ENCODE assay signal across 16 mouse cellular contexts in genomic region chrX:82613361-82613760, GRCm38 (mm10).
A peak's percentile ranks its signal among the peaks of the same experiment; 100 is the strongest.
DNase-seq lines count a peak whose midpoint lies in the region; ATAC-seq and TF ChIP-seq lines count a peak whose summit lies in the region.
"Had no signal": no experiment of that assay in that cellular context is flagged by ENCODE, and none has a peak within 500 bp of the region (broad histone marks: within the 10 kb centered on the region; RNA-seq: fewer than 3 reads in every experiment).

No protein-coding gene starts in this region.

- ATAC-seq in intestine, postnatal 0 days: no peak
- no peak for ATAC-seq in intestine, embryonic 16.5 days
- ATAC-seq: midbrain, embryonic 13.5 days had no signal

- peak; percentile 46 for TF ChIP-seq CTCF in intestine, postnatal 0 days (IDR thresholded peaks at IDR 0.05; ENCODE audit: low read depth)

- H3K9ac ChIP-seq in intestine, postnatal 0 days (ENCODE audit: low read depth, low read length): no peak overlapping the region
- H3K9ac ChIP-seq in intestine, embryonic 16.5 days (ENCODE audit: low read depth, low read length): no peak overlapping the region
- H3K9ac ChIP-seq: limb, embryonic 12.5 days; midbrain, embryonic 13.5 days had no signal

- no peaks in the 10 kb centered on the region for H3K27me3 ChIP-seq in intestine, postnatal 0 days (replicated peaks; ENCODE audit: control insufficient read depth, insufficient read depth, low read length)
- no peaks in the 10 kb centered on the region for H3K27me3 ChIP-seq in intestine, embryonic 16.5 days (replicated peaks; ENCODE audit: control insufficient read depth, insufficient read depth, low read length)
- H3K27me3 ChIP-seq: limb, embryonic 12.5 days; midbrain, embryonic 13.5 days had no signal

- H3K4me1 ChIP-seq in intestine, postnatal 0 days (replicated peaks; ENCODE audit: control insufficient read depth, insufficient read depth, low read length): no peaks in the 10 kb centered on the region
- H3K4me1 ChIP-seq in intestine, embryonic 16.5 days (ENCODE audit: control insufficient read depth, insufficient read depth, low read length): no peaks in the 10 kb centered on the region
- H3K4me1 ChIP-seq: limb, embryonic 12.5 days; midbrain, embryonic 13.5 days had no signal

- 49% methylated on average over 2 of the region's 2 CpGs for WGBS in intestine, postnatal 0 days
- 52% methylated on average over 2 of the region's 2 CpGs for WGBS in intestine, embryonic 16.5 days

- peak; percentile 1 for DNase-seq in lung, postnatal 10 days
- no peak for DNase-seq in lung, postnatal 4 days
- DNase-seq in WW6 (ENCODE audit: low read depth, low spot score): peak; percentile 3
- DNase-seq in retina, embryonic 14.5 days (ENCODE audit: low spot score): peak; percentile 1
- no peak for DNase-seq in heart, postnatal 4 days
- DNase-seq in adrenal gland, adult 2 months: no peak
- DNase-seq: adrenal gland, postnatal 10 days; gastrocnemius, postnatal 14 days; kidney, postnatal 14 days; spleen, adult 18-20 months; thymus, adult 18-20 months had no signal

- no peak overlapping the region for H3K27ac ChIP-seq in intestine, postnatal 0 days (ENCODE audit: low read depth, low read length)
- no peak overlapping the region for H3K27ac ChIP-seq in intestine, embryonic 16.5 days (ENCODE audit: low read length)
- H3K27ac ChIP-seq: limb, embryonic 12.5 days; midbrain, embryonic 13.5 days had no signal

- H3K4me3 ChIP-seq in intestine, postnatal 0 days (ENCODE audit: low read depth, low read length): no peak overlapping the region
- H3K4me3 ChIP-seq in intestine, embryonic 16.5 days (ENCODE audit: low read length): no peak overlapping the region
- H3K4me3 ChIP-seq: limb, embryonic 12.5 days; midbrain, embryonic 13.5 days had no signal

- no peaks in the 10 kb centered on the region for H3K36me3 ChIP-seq in intestine, postnatal 0 days (ENCODE audit: control insufficient read depth, insufficient read depth)
- no peaks in the 10 kb centered on the region for H3K36me3 ChIP-seq in intestine, embryonic 16.5 days (ENCODE audit: control insufficient read depth, insufficient read depth, low read length)
- H3K36me3 ChIP-seq: G1E; limb, embryonic 12.5 days; midbrain, embryonic 13.5 days had no signal

- no peaks in the 10 kb centered on the region for H3K9me3 ChIP-seq in intestine, postnatal 0 days (ENCODE audit: control insufficient read depth)
- H3K9me3 ChIP-seq in intestine, embryonic 16.5 days (ENCODE audit: control insufficient read depth, low read length): no peaks in the 10 kb centered on the region
- H3K9me3 ChIP-seq: G1E; limb, embryonic 12.5 days; midbrain, embryonic 13.5 days had no signal

- no peak overlapping the region for H3K4me2 ChIP-seq in intestine, postnatal 0 days (replicated peaks; ENCODE audit: low read depth)
- H3K4me2 ChIP-seq in intestine, embryonic 16.5 days (ENCODE audit: low read depth, low read length): no peak overlapping the region
- H3K4me2 ChIP-seq: limb, embryonic 12.5 days; midbrain, embryonic 13.5 days had no signal

Comparison
In these comparisons a context has a peak if more than half of its experiments do, and no peak if none do; other contexts are left out.
1. DNase-seq: peak in lung, postnatal 10 days (single experiment), WW6 (single experiment) and retina, embryonic 14.5 days (single experiment); none in lung, postnatal 4 days (0 of 2), heart, postnatal 4 days (single experiment) and adrenal gland, adult 2 months (single experiment).